Mouse (Mus musculus): Measurements from ENCODE around the gene Nnat. TPM values are rescaled to one million over a fixed set of nuclear protein-coding genes. Genes with fewer than 3 reads are reported as not detected.

Nnat gene
- polyA plus RNA-seq (2016; fragmentation: Nextera tagmentation; extraction: Ambion mirVana): 253 and 592 TPM in 2 replicates

DNA sequence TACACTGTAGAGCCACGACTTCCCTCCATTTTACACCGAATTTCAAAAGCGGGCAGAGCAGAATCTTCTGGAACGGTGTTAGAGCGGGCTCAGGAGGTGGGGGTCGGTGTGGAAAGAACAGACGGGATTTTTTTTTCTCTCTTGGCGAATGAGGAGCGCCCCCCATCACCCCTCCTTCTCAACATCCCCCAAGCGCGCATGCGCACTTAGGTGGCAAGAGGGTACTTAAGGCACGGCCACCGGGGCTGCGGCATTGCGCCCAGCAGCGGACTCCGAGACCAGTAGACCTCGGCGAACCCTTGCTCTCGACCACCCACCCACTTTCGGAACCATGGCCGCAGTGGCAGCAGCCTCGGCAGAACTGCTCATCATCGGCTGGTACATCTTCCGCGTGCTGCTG is at the start of gene Nnat:
Nnat (plus strand) TSS at position 221 of the 400 bp plus-strand sequence.
- WGBS: 53% methylated on average over 27 of the region's 27 CpGs
- Histone ChIP-seq H3K4me3 (peak within 1 kb of the TSS; percentile 58), H3K27me3 (ENCODE audit: insufficient read depth, poor library complexity, severe bottlenecking) (no peaks in the 10 kb centered on the region), H3K9me3 (peaks cover 27% of the 10 kb centered on the region), H3K36me3 (peaks cover 79% of the 10 kb centered on the region), H3K27ac (peak within 1 kb of the TSS; percentile 69), H3K4me1 (peaks cover 41% of the 10 kb centered on the region)
- peak; percentile 84 for DNase-seq (ENCODE audit: low spot score)

DNA sequence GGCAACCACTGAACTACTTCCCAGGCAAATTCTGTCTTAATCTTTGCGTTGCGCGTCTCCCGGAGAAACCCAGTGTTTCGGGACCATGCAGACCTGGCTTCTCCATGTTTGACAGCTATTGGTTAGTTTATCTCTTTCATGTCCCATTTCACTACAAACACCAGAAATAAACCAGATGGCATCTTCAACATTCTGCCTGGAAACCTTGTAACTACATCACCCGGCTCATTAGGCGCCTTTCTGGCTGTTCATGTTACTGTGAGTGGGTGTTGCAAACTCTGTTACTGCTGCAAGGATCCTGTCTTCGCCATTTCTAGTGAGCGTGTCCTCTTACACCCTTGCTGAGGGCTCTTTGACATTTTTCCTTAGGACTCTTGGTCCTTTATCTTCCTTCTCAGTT is 47.0 kb upstream of the Nnat start:
- Histone ChIP-seq H3K27me3 (ENCODE audit: insufficient read depth, poor library complexity, severe bottlenecking) (peaks cover 46% of the 10 kb centered on the region), H3K27ac (no peak overlapping the region), H3K4me1 (peaks cover 31% of the 10 kb centered on the region), H3K36me3 (no peaks in the 10 kb centered on the region), H3K9me3 (no peaks in the 10 kb centered on the region), H3K4me3 (no peak overlapping the region)
- WGBS: 75% methylated on average over 9 of the region's 9 CpGs
- no peak for DNase-seq (ENCODE audit: low spot score)

DNA sequence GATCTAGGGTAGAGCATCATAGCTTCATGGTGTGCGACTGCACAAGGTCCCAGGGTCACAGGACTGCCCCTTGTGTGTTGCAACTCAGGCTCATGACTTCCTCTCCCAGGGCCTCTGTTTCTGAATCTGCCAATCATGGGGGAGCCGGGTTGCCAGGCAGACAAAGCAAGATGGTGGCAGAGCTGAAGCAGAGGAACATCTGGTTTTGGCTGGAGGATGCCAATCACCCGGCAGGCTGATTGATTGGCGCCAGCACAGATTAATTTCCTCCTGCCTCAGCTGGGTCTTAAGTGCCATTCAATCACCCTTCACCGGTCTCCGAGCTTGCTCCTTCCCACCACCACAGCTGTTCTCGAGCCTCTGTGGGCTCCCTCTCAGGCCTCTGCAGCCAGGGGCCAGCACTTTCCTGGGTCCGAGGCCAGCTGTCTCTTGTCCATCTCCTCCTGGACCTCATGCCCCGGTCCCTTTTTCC is 46.1 kb upstream of the Nnat start:
- peak overlapping the region; percentile 29; the same call in 1 of the 2 replicates for H3K27ac ChIP-seq
- H3K36me3 ChIP-seq: no peaks in the 10 kb centered on the region
- no peak overlapping the region for H3K4me3 ChIP-seq
- no peak for DNase-seq (ENCODE audit: low spot score)
- peaks cover 26% of the 10 kb centered on the region for H3K4me1 ChIP-seq
- no peaks in the 10 kb centered on the region for H3K9me3 ChIP-seq
- peaks cover 42% of the 10 kb centered on the region for H3K27me3 ChIP-seq (ENCODE audit: insufficient read depth, poor library complexity, severe bottlenecking)
- 36% methylated on average over 9 of the region's 9 CpGs for WGBS

DNA sequence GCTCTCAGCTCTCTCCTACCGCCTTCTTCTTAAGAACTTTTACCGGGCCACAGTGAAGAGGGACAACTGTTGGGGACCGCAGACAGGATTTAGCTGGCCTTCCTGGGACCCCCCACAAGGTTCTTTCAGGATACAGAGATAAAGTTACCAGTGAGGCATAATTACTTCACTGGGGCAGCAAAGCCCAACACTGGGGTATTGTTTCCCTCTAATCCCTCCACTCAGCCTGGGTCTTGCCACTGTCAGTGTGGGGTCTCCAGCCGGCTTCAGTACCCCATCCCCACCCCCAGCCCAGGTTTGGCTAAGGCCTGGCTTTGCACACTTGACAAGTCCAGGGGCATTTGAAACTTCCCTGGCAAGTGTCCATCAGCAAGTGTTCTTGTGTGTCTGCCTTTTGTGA is 45.5 kb upstream of the Nnat start:
- no peak overlapping the region for H3K27ac ChIP-seq
- DNase-seq (ENCODE audit: low spot score): no peak

DNA sequence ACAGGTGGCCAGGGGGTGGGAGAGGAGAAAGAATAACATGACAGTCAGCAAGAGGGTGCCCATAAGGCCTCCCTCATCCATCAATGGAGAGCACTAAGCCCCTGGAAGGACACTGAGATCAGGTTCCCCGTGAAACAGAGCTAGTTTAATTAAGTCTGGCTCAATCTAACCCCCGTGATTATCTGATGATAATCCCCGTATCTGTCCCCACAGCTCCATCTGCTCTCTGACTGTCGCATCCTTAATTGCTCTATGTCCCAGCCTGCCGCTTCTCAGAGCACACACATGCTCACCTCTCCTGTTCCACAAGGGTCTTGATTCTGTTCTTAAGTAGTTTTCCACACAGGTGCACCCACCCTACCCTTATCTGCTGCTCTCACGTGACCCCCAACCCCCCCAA is 42.4 kb upstream of the Nnat start:
- peaks cover 25% of the 10 kb centered on the region; the same call in 1 of the 2 replicates for H3K27me3 ChIP-seq (ENCODE audit: insufficient read depth, poor library complexity, severe bottlenecking)
- no peaks in the 10 kb centered on the region for H3K9me3 ChIP-seq
- no peaks in the 10 kb centered on the region for H3K36me3 ChIP-seq
- H3K4me3 ChIP-seq: no peak overlapping the region
- H3K27ac ChIP-seq: no peak overlapping the region
- 52% methylated on average over 6 of the region's 6 CpGs for WGBS
- peaks cover 20% of the 10 kb centered on the region for H3K4me1 ChIP-seq
- DNase-seq (ENCODE audit: low spot score): no peak

More for the DNA sequence above, 45.5 kb upstream of the Nnat start:
- WGBS: 8% methylated on average over 4 of the region's 4 CpGs
- H3K27me3 ChIP-seq (ENCODE audit: insufficient read depth, poor library complexity, severe bottlenecking): peaks cover 36% of the 10 kb centered on the region
- peaks cover 26% of the 10 kb centered on the region for H3K4me1 ChIP-seq
- no peaks in the 10 kb centered on the region for H3K36me3 ChIP-seq
- H3K4me3 ChIP-seq: no peak overlapping the region
- no peaks in the 10 kb centered on the region for H3K9me3 ChIP-seq

DNA sequence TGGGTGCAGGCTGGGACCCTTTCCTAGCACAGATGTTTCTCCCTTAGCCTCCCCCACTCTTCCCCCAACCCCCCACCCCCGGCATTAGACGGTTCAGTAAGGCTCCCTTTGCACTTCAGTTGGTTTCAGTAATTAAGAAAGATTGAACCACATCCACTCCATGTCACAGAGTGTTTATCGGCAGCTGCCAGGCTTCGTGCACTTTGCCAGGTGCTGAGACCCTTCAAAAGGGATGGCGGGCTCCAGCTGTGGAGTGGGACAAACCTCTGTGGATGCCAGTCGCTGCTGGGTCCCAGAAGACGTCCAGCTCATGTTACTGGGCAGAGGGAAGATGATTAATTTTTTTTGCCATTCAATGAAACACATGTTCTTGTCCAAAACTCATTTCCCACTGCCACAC is 41.4 kb upstream of the Nnat start:
- H3K4me3 ChIP-seq: no peak overlapping the region
- peaks cover 25% of the 10 kb centered on the region; the same call in 1 of the 2 replicates for H3K27me3 ChIP-seq (ENCODE audit: insufficient read depth, poor library complexity, severe bottlenecking)
- no peak overlapping the region for H3K27ac ChIP-seq
- DNase-seq (ENCODE audit: low spot score): no peak
- peaks cover 16% of the 10 kb centered on the region for H3K4me1 ChIP-seq
- no peaks in the 10 kb centered on the region for H3K9me3 ChIP-seq
- H3K36me3 ChIP-seq: no peaks in the 10 kb centered on the region
- WGBS: 67% methylated on average over 7 of the region's 7 CpGs

DNA sequence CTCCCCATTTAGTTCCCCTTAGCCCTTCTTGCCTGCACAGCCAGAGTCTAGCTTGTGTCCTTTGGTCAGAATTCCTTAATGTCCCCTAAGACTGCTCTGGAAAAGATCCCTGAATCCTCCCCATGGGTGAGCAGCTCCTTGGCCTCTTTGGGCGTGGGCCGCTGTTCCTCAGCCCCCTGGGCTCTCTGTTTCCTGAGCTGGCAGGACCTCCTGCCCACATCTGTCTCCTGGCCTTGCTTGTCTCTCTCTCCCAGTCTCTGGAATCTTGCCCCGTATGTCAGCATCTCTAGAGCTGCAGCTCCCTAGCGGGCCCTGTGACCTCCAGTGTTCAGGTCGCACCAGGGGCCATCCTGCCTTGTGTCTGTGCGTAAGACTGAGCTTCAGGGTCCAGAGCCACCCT is 40.4 kb upstream of the Nnat start:
- 46% methylated on average over 6 of the region's 6 CpGs for WGBS
- no peaks in the 10 kb centered on the region for H3K36me3 ChIP-seq
- no peak for DNase-seq (ENCODE audit: low spot score)
- peaks cover 6% of the 10 kb centered on the region for H3K4me1 ChIP-seq
- peaks cover 20% of the 10 kb centered on the region; the same call in 1 of the 2 replicates for H3K27me3 ChIP-seq (ENCODE audit: insufficient read depth, poor library complexity, severe bottlenecking)
- H3K4me3 ChIP-seq: no peak overlapping the region
- H3K27ac ChIP-seq: no peak overlapping the region
- no peaks in the 10 kb centered on the region for H3K9me3 ChIP-seq

DNA sequence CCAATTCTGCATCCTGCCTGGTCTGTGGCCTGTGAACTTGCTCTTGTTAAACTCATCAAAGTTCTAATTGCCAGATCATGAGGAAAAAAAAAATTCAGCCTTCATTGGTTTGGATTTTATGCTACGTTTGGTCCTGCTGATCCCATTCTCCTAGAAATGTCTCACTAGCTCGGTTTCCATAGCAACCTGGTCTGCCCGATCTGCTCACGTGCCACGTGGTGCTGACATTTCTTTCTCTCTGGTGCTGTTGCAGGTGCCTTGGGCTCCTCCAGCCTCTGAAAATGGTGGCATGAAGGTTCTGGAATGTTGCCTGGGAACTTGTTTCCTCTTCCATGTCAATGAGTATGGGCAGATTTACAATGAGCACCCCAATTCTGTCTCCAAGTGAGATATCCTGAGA is 39.4 kb upstream of the Nnat start:
- Histone ChIP-seq H3K27me3 (ENCODE audit: insufficient read depth, poor library complexity, severe bottlenecking) (peaks cover 13% of the 10 kb centered on the region; the same call in 1 of the 2 replicates), H3K9me3 (no peaks in the 10 kb centered on the region), H3K4me1 (no peaks in the 10 kb centered on the region), H3K36me3 (no peaks in the 10 kb centered on the region), H3K4me3 (no peak overlapping the region), H3K27ac (no peak overlapping the region)
- DNase-seq (ENCODE audit: low spot score): no peak
- WGBS: 55% methylated on average over 5 of the region's 5 CpGs

DNA sequence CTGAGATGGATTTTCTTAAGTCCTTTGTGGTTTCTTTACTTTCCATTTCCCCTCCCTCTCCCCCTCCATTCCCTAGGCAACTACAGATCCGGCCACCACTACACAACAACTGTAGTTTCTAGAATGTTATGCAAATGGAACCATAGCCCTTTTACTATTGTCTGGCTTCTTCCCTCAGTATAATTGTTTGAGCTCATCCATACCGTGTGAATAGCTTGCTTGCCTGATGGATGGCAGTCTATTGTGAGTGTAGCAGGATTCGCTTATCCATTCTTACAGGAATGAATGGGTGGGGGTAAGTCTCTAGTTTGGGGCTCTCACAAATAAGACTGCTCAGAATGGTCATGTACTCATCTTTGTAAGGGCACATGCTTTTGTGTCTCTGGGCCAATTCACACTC is 37.3 kb upstream of the Nnat start:
- no peak for DNase-seq (ENCODE audit: low spot score)
- 71% methylated on average over 3 of the region's 3 CpGs for WGBS
- Histone ChIP-seq H3K27ac (no peak overlapping the region), H3K4me3 (no peak overlapping the region), H3K36me3 (no peaks in the 10 kb centered on the region), H3K4me1 (no peaks in the 10 kb centered on the region), H3K9me3 (no peaks in the 10 kb centered on the region), H3K27me3 (ENCODE audit: insufficient read depth, poor library complexity, severe bottlenecking) (peaks cover 14% of the 10 kb centered on the region)

DNA sequence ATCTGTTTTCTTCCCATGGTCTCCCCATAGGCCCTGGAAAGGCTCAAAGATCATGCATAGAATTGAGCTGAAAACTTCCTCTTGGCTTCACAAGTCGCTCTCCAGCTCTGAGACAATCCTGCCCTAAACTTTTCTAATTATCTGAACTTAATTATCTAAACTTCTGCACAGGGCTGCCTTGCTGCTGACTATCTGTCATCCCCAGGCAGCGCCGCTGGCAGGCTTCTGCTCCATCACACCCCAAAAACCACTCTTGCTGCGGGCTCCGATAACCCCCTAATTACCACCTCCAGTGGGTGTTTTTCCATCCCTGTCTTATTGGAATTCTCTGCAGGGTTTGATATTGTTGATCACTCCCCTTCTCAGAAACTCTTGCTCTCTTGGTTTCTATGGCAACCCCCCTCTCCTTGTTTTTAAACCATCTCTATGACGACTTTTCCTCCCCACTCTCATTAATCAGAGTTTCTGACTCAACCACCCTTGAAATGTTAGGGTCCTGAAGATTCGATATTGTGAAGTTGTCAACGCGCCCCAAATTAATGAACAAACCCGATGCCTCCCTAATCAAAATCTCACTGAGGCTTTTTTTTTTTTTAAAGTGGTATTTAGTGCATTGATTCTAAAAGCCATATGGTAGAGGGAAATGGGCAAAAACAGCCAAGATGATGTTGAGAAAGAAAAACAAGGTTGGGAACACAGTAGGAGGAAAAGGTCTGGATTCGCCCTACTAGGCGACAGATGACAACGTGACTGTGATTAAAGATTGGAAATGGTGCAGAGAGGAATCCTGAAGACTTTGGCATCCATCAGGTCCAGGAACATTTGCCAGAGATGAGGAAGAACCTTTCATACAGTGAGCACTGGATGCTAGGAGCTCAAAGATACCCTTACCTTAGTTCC is 29.6 kb upstream of the Nnat start:
- no peaks in the 10 kb centered on the region for H3K36me3 ChIP-seq
- no peak overlapping the region for H3K4me3 ChIP-seq
- no peak overlapping the region for H3K27ac ChIP-seq
- H3K9me3 ChIP-seq: no peaks in the 10 kb centered on the region
- 62% methylated on average over 13 of the region's 13 CpGs for WGBS
- no peak for DNase-seq (ENCODE audit: low spot score)
- H3K4me1 ChIP-seq: peaks cover 17% of the 10 kb centered on the region
- peaks cover 21% of the 10 kb centered on the region for H3K27me3 ChIP-seq (ENCODE audit: insufficient read depth, poor library complexity, severe bottlenecking)

DNA sequence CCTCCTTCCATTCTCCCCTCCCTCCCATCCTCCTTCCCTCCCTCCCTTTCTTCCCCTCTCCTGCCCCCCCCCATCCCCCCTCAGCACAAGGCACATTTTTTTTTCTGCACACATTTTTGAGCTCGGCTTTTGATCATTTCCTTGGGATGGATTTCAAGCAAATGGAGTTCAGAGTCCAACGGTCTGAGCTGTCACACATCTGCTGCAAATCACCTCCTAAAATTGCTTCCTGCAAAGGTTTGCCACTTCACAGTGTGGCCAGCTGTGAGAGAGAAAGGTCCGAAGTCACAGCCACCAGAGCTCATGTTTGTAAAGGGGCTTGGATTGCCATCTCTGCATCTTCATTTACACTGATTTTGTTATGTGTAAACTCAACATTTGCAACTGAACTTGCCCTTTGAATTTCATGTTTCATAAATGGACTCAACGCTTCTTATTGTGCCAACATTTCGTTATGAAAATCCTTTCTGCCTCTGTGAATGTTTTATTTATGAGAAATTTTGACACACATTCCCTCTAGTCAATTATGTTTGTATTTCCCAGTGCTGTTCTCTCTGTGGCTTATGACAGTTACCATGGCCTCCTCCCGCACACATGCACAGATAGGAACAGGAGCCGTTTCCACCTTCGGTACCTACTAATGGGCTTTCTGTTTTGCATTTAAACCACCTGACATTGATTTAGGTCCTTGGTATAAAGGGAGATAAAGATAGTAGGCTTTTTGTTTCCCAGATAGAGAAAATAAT is 28.0 kb upstream of the Nnat start:
- Histone ChIP-seq H3K4me1 (peaks cover 25% of the 10 kb centered on the region), H3K27ac (no peak overlapping the region)

DNA sequence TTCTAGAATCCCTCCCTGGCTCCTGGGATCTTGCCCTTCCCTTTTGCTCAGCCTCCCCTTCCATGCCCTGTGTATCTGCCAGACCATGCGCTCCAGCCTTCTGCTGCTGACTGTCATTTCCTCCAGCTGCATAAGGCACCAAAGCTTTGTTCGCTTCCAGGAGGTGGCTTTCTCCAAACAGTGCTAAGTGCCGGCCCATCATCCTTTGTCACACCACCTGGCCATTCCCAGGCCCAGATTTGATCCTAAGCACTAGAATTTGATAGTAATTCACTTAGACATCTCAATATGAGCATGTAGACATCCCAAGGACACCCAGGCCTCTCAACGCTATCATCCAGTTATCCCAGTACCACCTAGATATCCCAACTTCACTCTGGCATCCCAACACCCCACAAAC is 25.7 kb upstream of the Nnat start:
- H3K9me3 ChIP-seq: no peaks in the 10 kb centered on the region
- H3K36me3 ChIP-seq: no peaks in the 10 kb centered on the region
- DNase-seq (ENCODE audit: low spot score): no peak
- peaks cover 14% of the 10 kb centered on the region; the same call in 1 of the 2 replicates for H3K27me3 ChIP-seq (ENCODE audit: insufficient read depth, poor library complexity, severe bottlenecking)
- H3K27ac ChIP-seq: no peak overlapping the region
- WGBS: 67% methylated on average over 4 of the region's 4 CpGs
- H3K4me3 ChIP-seq: no peak overlapping the region
- H3K4me1 ChIP-seq: peaks cover 33% of the 10 kb centered on the region

More for the DNA sequence above, 28.0 kb upstream of the Nnat start:
- Histone ChIP-seq H3K4me3 (no peak overlapping the region), H3K27me3 (ENCODE audit: insufficient read depth, poor library complexity, severe bottlenecking) (peaks cover 14% of the 10 kb centered on the region; the same call in 1 of the 2 replicates), H3K9me3 (no peaks in the 10 kb centered on the region), H3K36me3 (no peaks in the 10 kb centered on the region)
- 54% methylated on average over 8 of the region's 8 CpGs for WGBS
- DNase-seq (ENCODE audit: low spot score): no peak

Data from heart, embryonic 10.5 days (tissue).